Mouse (Mus musculus) bone marrow, adult 2 months (tissue): ENCODE measurements around the gene Lyg1.

Source experiments
- CTCF ChIP-seq: fragments of 200-500 bp; IDR thresholded peaks from 2 replicates; pipeline ENCODE4 v1.5.1; 2011; ENCODE audit warnings: low read length, control low read depth; ENCODE audit not compliant: control insufficient read depth, insufficient read depth
- POLR2A ChIP-seq: fragments of 200-500 bp; IDR thresholded peaks from 2 replicates; pipeline ENCODE4 v1.6.1; 2011; ENCODE audit warnings: low read depth, mild to moderate bottlenecking, control low read depth, low read length, borderline replicate concordance; ENCODE audit not compliant: control insufficient read depth

- TF ChIP-seq CTCF (no peak), POLR2A (no peak)
Measured at GRCm38 (mm10) chr1:37984326-37984725, 26.8 kb upstream of the Lyg1 start.
